Mouse (Mus musculus): Measurements from ENCODE around the gene Upp2. TPM values are rescaled to one million over a fixed set of nuclear protein-coding genes. Genes with fewer than 3 reads are reported as not detected.

The Upp2 gene
- polyA plus RNA-seq, 1 experiment from 2014 or later = 1.8 TPM

- no peaks in the 10 kb centered on the region for H3K27me3 ChIP-seq (replicated peaks)
- no peaks in the 10 kb centered on the region for H3K36me3 ChIP-seq
- H3K4me1 ChIP-seq = no peaks in the 10 kb centered on the region
- no peak overlapping the region for H3K4me2 ChIP-seq
- H3K9ac ChIP-seq = no peak overlapping the region
- H3K9me3 ChIP-seq (replicated peaks) = no peaks in the 10 kb centered on the region
- H3K27ac ChIP-seq = peak overlapping the region; percentile 8; the same call in 1 of the 2 replicates
- 52% methylated on average over 9 of the region's 9 CpGs for WGBS (ENCODE audit: insufficient replicate concordance)
- H3K4me3 ChIP-seq = no peak overlapping the region
- ATAC-seq = no peak
Observed at GRCm38 (mm10) chr2:58595350-58595749, 28.3 kb downstream of the Upp2 start.

- no peak for ATAC-seq
- H3K9ac ChIP-seq = no peak overlapping the region
- 72% methylated on average over 17 of the region's 17 CpGs for WGBS (ENCODE audit: insufficient replicate concordance)
- no peak overlapping the region for H3K4me3 ChIP-seq
- H3K9me3 ChIP-seq (replicated peaks) = no peaks in the 10 kb centered on the region
- H3K4me1 ChIP-seq = no peaks in the 10 kb centered on the region
- H3K4me2 ChIP-seq = no peak overlapping the region
- no peak overlapping the region for H3K27ac ChIP-seq
- H3K36me3 ChIP-seq = no peaks in the 10 kb centered on the region
- H3K27me3 ChIP-seq (replicated peaks) = no peaks in the 10 kb centered on the region
Observed at GRCm38 (mm10) chr2:58596774-58597342, 29.8 kb downstream of the Upp2 start.

- Histone ChIP-seq H3K4me2 (no peak overlapping the region), H3K36me3 (no peaks in the 10 kb centered on the region), H3K9me3 (replicated peaks) (no peaks in the 10 kb centered on the region), H3K27me3 (replicated peaks) (no peaks in the 10 kb centered on the region), H3K27ac (no peak overlapping the region), H3K9ac (no peak overlapping the region), H3K4me1 (no peaks in the 10 kb centered on the region), H3K4me3 (no peak overlapping the region)
- ATAC-seq = no peak
- 77% methylated on average over 3 of the region's 3 CpGs for WGBS (ENCODE audit: insufficient replicate concordance)
Observed at GRCm38 (mm10) chr2:58597556-58597955, 30.5 kb downstream of the Upp2 start.

- Histone ChIP-seq H3K27me3 (replicated peaks) (no peaks in the 10 kb centered on the region), H3K4me1 (no peaks in the 10 kb centered on the region), H3K4me2 (no peak overlapping the region), H3K4me3 (no peak overlapping the region), H3K36me3 (no peaks in the 10 kb centered on the region), H3K27ac (no peak overlapping the region), H3K9ac (no peak overlapping the region), H3K9me3 (replicated peaks) (no peaks in the 10 kb centered on the region)
- ATAC-seq = no peak
- 63% methylated on average over 6 of the region's 6 CpGs for WGBS (ENCODE audit: insufficient replicate concordance)
Observed at GRCm38 (mm10) chr2:58599639-58600038, 32.5 kb downstream of the Upp2 start.

GRCm38 (mm10) chr2:58601382-58601781, 34.3 kb downstream of the Upp2 start:
- no peaks in the 10 kb centered on the region for H3K9me3 ChIP-seq (replicated peaks)
- no peak overlapping the region for H3K4me2 ChIP-seq
- H3K4me1 ChIP-seq = no peaks in the 10 kb centered on the region
- H3K27me3 ChIP-seq (replicated peaks) = no peaks in the 10 kb centered on the region
- H3K9ac ChIP-seq = no peak overlapping the region
- H3K4me3 ChIP-seq = no peak overlapping the region
- 66% methylated on average over 4 of the region's 4 CpGs for WGBS (ENCODE audit: insufficient replicate concordance)
- H3K36me3 ChIP-seq = no peaks in the 10 kb centered on the region
- no peak overlapping the region for H3K27ac ChIP-seq
- ATAC-seq = no peak

GRCm38 (mm10) chr2:58603379-58603778, 36.3 kb downstream of the Upp2 start:
- Histone ChIP-seq H3K9ac (no peak overlapping the region), H3K4me2 (no peak overlapping the region), H3K4me1 (no peaks in the 10 kb centered on the region), H3K27ac (no peak overlapping the region), H3K4me3 (no peak overlapping the region), H3K27me3 (replicated peaks) (no peaks in the 10 kb centered on the region), H3K9me3 (replicated peaks) (no peaks in the 10 kb centered on the region), H3K36me3 (no peaks in the 10 kb centered on the region)
- no peak for ATAC-seq
- 55% methylated on average over 3 of the region's 3 CpGs for WGBS (ENCODE audit: insufficient replicate concordance)

- H3K4me1 ChIP-seq = no peaks in the 10 kb centered on the region
- H3K27me3 ChIP-seq (replicated peaks) = no peaks in the 10 kb centered on the region
- H3K27ac ChIP-seq = no peak overlapping the region
- H3K36me3 ChIP-seq = no peaks in the 10 kb centered on the region
- H3K9me3 ChIP-seq (replicated peaks) = no peaks in the 10 kb centered on the region
- no peak overlapping the region for H3K4me3 ChIP-seq
- no peak overlapping the region for H3K9ac ChIP-seq
- no peak for ATAC-seq
- H3K4me2 ChIP-seq = no peak overlapping the region
- WGBS (ENCODE audit: insufficient replicate concordance) = 72% methylated on average over 3 of the region's 3 CpGs
Observed at GRCm38 (mm10) chr2:58604791-58605190, 37.7 kb downstream of the Upp2 start.

- Histone ChIP-seq H3K9ac (no peak overlapping the region), H3K9me3 (replicated peaks) (no peaks in the 10 kb centered on the region), H3K36me3 (no peaks in the 10 kb centered on the region), H3K27me3 (replicated peaks) (no peaks in the 10 kb centered on the region), H3K4me1 (no peaks in the 10 kb centered on the region), H3K4me3 (no peak overlapping the region), H3K4me2 (no peak overlapping the region), H3K27ac (no peak overlapping the region)
- no peak for ATAC-seq
- 69% methylated on average over 3 of the region's 3 CpGs for WGBS (ENCODE audit: insufficient replicate concordance)
Observed at GRCm38 (mm10) chr2:58613720-58614119, 46.6 kb downstream of the Upp2 start.

- H3K9ac ChIP-seq = no peak overlapping the region
- H3K9me3 ChIP-seq (replicated peaks) = no peaks in the 10 kb centered on the region
- no peaks in the 10 kb centered on the region for H3K36me3 ChIP-seq
- 86% methylated on average over 8 of the region's 8 CpGs for WGBS (ENCODE audit: insufficient replicate concordance)
- H3K4me1 ChIP-seq = no peaks in the 10 kb centered on the region
- H3K27ac ChIP-seq = no peak overlapping the region
- no peak overlapping the region for H3K4me2 ChIP-seq
- no peaks in the 10 kb centered on the region for H3K27me3 ChIP-seq (replicated peaks)
- ATAC-seq = no peak
- H3K4me3 ChIP-seq = no peak overlapping the region
Observed at GRCm38 (mm10) chr2:58614851-58615250, 47.8 kb downstream of the Upp2 start.

- Histone ChIP-seq H3K9me3 (replicated peaks) (no peaks in the 10 kb centered on the region), H3K36me3 (no peaks in the 10 kb centered on the region), H3K27ac (no peak overlapping the region), H3K27me3 (replicated peaks) (no peaks in the 10 kb centered on the region), H3K4me3 (no peak overlapping the region), H3K9ac (no peak overlapping the region), H3K4me2 (no peak overlapping the region), H3K4me1 (no peaks in the 10 kb centered on the region)
- 80% methylated on average over 5 of the region's 5 CpGs for WGBS (ENCODE audit: insufficient replicate concordance)
- ATAC-seq = no peak
Observed at GRCm38 (mm10) chr2:58615766-58616165, 48.7 kb downstream of the Upp2 start.

- H3K9me3 ChIP-seq (replicated peaks) = no peaks in the 10 kb centered on the region
- no peak overlapping the region for H3K9ac ChIP-seq
- no peak for ATAC-seq
- H3K4me2 ChIP-seq = no peak overlapping the region
- H3K27ac ChIP-seq = no peak overlapping the region
- WGBS (ENCODE audit: insufficient replicate concordance) = 59% methylated on average over 12 of the region's 12 CpGs
- no peak overlapping the region for H3K4me3 ChIP-seq
- no peaks in the 10 kb centered on the region for H3K36me3 ChIP-seq
- no peaks in the 10 kb centered on the region for H3K27me3 ChIP-seq (replicated peaks)
- H3K4me1 ChIP-seq = no peaks in the 10 kb centered on the region
Observed at GRCm38 (mm10) chr2:58625186-58625585, 58.1 kb downstream of the Upp2 start.

GRCm38 (mm10) chr2:58625681-58626080, 58.6 kb downstream of the Upp2 start:
- H3K27ac ChIP-seq = no peak overlapping the region
- H3K4me1 ChIP-seq = no peaks in the 10 kb centered on the region
- no peak overlapping the region for H3K4me2 ChIP-seq
- no peaks in the 10 kb centered on the region for H3K36me3 ChIP-seq
- ATAC-seq = no peak
- no peak overlapping the region for H3K9ac ChIP-seq
- no peak overlapping the region for H3K4me3 ChIP-seq
- no peaks in the 10 kb centered on the region for H3K9me3 ChIP-seq (replicated peaks)
- no peaks in the 10 kb centered on the region for H3K27me3 ChIP-seq (replicated peaks)
- WGBS (ENCODE audit: insufficient replicate concordance) = 34% methylated on average over 2 of the region's 2 CpGs

- H3K9ac ChIP-seq = no peak overlapping the region
- H3K36me3 ChIP-seq = no peaks in the 10 kb centered on the region
- H3K4me3 ChIP-seq = no peak overlapping the region
- H3K27me3 ChIP-seq (replicated peaks) = no peaks in the 10 kb centered on the region
- ATAC-seq = no peak
- no peak overlapping the region for H3K4me2 ChIP-seq
- no peaks in the 10 kb centered on the region for H3K9me3 ChIP-seq (replicated peaks)
- 43% methylated on average over 8 of the region's 8 CpGs for WGBS (ENCODE audit: insufficient replicate concordance)
- no peak overlapping the region for H3K27ac ChIP-seq
- H3K4me1 ChIP-seq = no peaks in the 10 kb centered on the region
Observed at GRCm38 (mm10) chr2:58626136-58626769, 59.2 kb downstream of the Upp2 start.
